Mouse (Mus musculus) limb, embryonic 14.5 days (tissue): ENCODE measurements around the gene Unc79. TPM values are rescaled to one million over a fixed set of nuclear protein-coding genes. Genes with fewer than 3 reads are reported as not detected.
A peak's percentile ranks its signal among the peaks of the same experiment; 100 is the strongest.

Source experiments
- ATAC-seq: fragments of 200-750 bp; cut with Nextera tagmentation; 2 replicates; pipeline ENCODE4 v1.8.0; 2017; ENCODE audit warnings: low read depth, moderate number of reproducible peaks, moderate TSS enrichment; ENCODE audit not compliant: low FRiP score
- DNase-seq: peaks from one replicate; pipeline ENCODE4 v3.0.0-alpha.2; 2015; ENCODE audit warnings: low spot score
- H3K27ac ChIP-seq: fragments of 300-500 bp; sonication (generic); replicated peaks from 2 replicates; pipeline ENCODE4 v1.5.1; 2014; ENCODE audit warnings: low read depth, mild to moderate bottlenecking, low read length, moderate library complexity, mixed read lengths
- H3K27me3 ChIP-seq: fragments of 300-500 bp; sonication (generic); 2 replicates; pipeline ENCODE4 v1.6.1; 2014; ENCODE audit warnings: low read length, mixed read lengths; ENCODE audit not compliant: control insufficient read depth, insufficient read depth
- H3K36me3 ChIP-seq: fragments of 300-500 bp; sonication (generic); 2 replicates; pipeline ENCODE4 v1.6.1; 2014; ENCODE audit warnings: mild to moderate bottlenecking, low read length, moderate library complexity, mixed read lengths; ENCODE audit not compliant: control insufficient read depth, insufficient read depth
- H3K4me1 ChIP-seq: fragments of 300-500 bp; sonication (generic); 2 replicates; pipeline ENCODE4 v1.6.1; 2014; ENCODE audit warnings: antibody characterized with exemption, low read length, mixed read lengths; ENCODE audit not compliant: control insufficient read depth, insufficient read depth
- H3K4me2 ChIP-seq: fragments of 300-500 bp; sonication (generic); replicated peaks from 2 replicates; pipeline ENCODE4 v1.6.1; 2014; ENCODE audit warnings: low read depth, mild to moderate bottlenecking, low read length, moderate library complexity; ENCODE audit not compliant: severe bottlenecking
- H3K4me3 ChIP-seq: fragments of 300-500 bp; sonication (generic); replicated peaks from 2 replicates; pipeline ENCODE4 v1.5.1; 2014; ENCODE audit warnings: low read length
- H3K9ac ChIP-seq: fragments of 300-500 bp; sonication (generic); 2 replicates; pipeline ENCODE4 v1.6.1; 2014; ENCODE audit warnings: mild to moderate bottlenecking, low read depth, low read length, moderate library complexity; ENCODE audit not compliant: severe bottlenecking
- H3K9me3 ChIP-seq: fragments of 300-500 bp; sonication (generic); 2 replicates; pipeline ENCODE4 v1.6.1; 2016; ENCODE audit warnings: low read length; ENCODE audit not compliant: control insufficient read depth
- POLR2A ChIP-seq: fragments of 200-500 bp; IDR thresholded peaks from 2 replicates; pipeline ENCODE4 v1.8.0; 2012; ENCODE audit warnings: inconsistent platforms, mild to moderate bottlenecking, moderate library complexity, borderline replicate concordance; ENCODE audit not compliant: insufficient read depth, insufficient read length; ENCODE audit errors: extremely low read depth
- whole genome bisulfite sequencing: fragments of 180-500 bp; shearing (Covaris S2); extraction: QIAGEN DNeasy Blood & Tissue Kit; methylation state at CpG from one replicate; pipeline ENCODE4 v1.1.7; 2014; 5-methylcytosine and 5-hydroxymethylcytosine counted together
- polyA plus RNA-seq, 2 experiments: library from polyadenylated mRNA; depleted of rRNA in 1 of 2; stranded (reverse) in 1 of 2; unstranded in 1 of 2; fragments of >200 nt; fragmentation: Nextera tagmentation in 1 of 2; extraction: Ambion mirVana in 1 of 2; gene quantifications; 2 replicates each; pipeline versions ENCODE4 v1.2.1 to v1.2.3; 2012 to 2014

Unc79 gene
- polyA plus RNA-seq, 2 experiments = 0.04 to 0.45 TPM

GRCm38 (mm10) chr12:103192996-103193395, 244.3 kb downstream of the Unc79 start:
- DNase-seq (no peak), ATAC-seq (no peak)
- no peaks in the 10 kb centered on the region for H3K27me3 ChIP-seq
- WGBS = 56% methylated on average over 5 of the region's 5 CpGs
- H3K4me2 ChIP-seq = no peak overlapping the region
- H3K36me3 ChIP-seq = no peaks in the 10 kb centered on the region
- no peaks in the 10 kb centered on the region for H3K9me3 ChIP-seq
- no peak overlapping the region for H3K9ac ChIP-seq
- no peaks in the 10 kb centered on the region for H3K4me1 ChIP-seq
- no peak for TF ChIP-seq POLR2A
- no peak overlapping the region for H3K4me3 ChIP-seq
- no peak overlapping the region for H3K27ac ChIP-seq

- Histone ChIP-seq H3K27me3 (no peaks in the 10 kb centered on the region), H3K9me3 (no peaks in the 10 kb centered on the region), H3K4me3 (no peak overlapping the region), H3K27ac (no peak overlapping the region), H3K4me1 (peaks cover 8% of the 10 kb centered on the region; the same call in 1 of the 2 replicates), H3K36me3 (no peaks in the 10 kb centered on the region), H3K9ac (no peak overlapping the region), H3K4me2 (no peak overlapping the region)
- no peak for TF ChIP-seq POLR2A
- ATAC-seq = peak; percentile 50; the same call in 1 of the 2 replicates
- WGBS = 25% methylated on average over 11 of the region's 11 CpGs
- DNase-seq = no peak
Observed at GRCm38 (mm10) chr12:103202592-103203544, 254.2 kb downstream of the Unc79 start.

GRCm38 (mm10) chr12:103205561-103205960, 256.9 kb downstream of the Unc79 start:
- TF ChIP-seq POLR2A = no peak
- H3K4me1 ChIP-seq = peaks cover 8% of the 10 kb centered on the region; the same call in 1 of the 2 replicates
- 65% methylated on average over 7 of the region's 7 CpGs for WGBS
- ATAC-seq = no peak
- DNase-seq = no peak
- H3K9me3 ChIP-seq = no peaks in the 10 kb centered on the region
- no peak overlapping the region for H3K9ac ChIP-seq
- no peaks in the 10 kb centered on the region for H3K36me3 ChIP-seq
- H3K4me3 ChIP-seq = no peak overlapping the region
- H3K4me2 ChIP-seq = no peak overlapping the region
- H3K27ac ChIP-seq = no peak overlapping the region
- no peaks in the 10 kb centered on the region for H3K27me3 ChIP-seq

- TF ChIP-seq POLR2A = no peak
- H3K4me3 ChIP-seq = no peak overlapping the region
- peaks cover 5% of the 10 kb centered on the region for H3K4me1 ChIP-seq
- H3K9me3 ChIP-seq = no peaks in the 10 kb centered on the region
- 88% methylated on average over 7 of the region's 7 CpGs for WGBS
- ATAC-seq = no peak
- no peaks in the 10 kb centered on the region for H3K36me3 ChIP-seq
- no peak overlapping the region for H3K4me2 ChIP-seq
- no peak for DNase-seq
- no peak overlapping the region for H3K9ac ChIP-seq
- no peak overlapping the region for H3K27ac ChIP-seq
- H3K27me3 ChIP-seq = no peaks in the 10 kb centered on the region
Observed at GRCm38 (mm10) chr12:103209581-103209980, 260.9 kb downstream of the Unc79 start.

- Histone ChIP-seq H3K4me3 (no peak overlapping the region), H3K27me3 (no peaks in the 10 kb centered on the region), H3K36me3 (no peaks in the 10 kb centered on the region), H3K4me2 (no peak overlapping the region), H3K9ac (no peak overlapping the region), H3K27ac (no peak overlapping the region), H3K9me3 (no peaks in the 10 kb centered on the region), H3K4me1 (peaks cover 5% of the 10 kb centered on the region)
- whole genome bisulfite sequencing = 79% methylated on average over 5 of the region's 5 CpGs
- ATAC-seq (no peak), DNase-seq (no peak)
- no peak for TF ChIP-seq POLR2A
Observed at GRCm38 (mm10) chr12:103211078-103211477, 262.4 kb downstream of the Unc79 start.
